Mouse (Mus musculus) lung, postnatal 14 days (tissue): Measurements from ENCODE around the gene Glod4.
A peak's percentile ranks its signal among the peaks of the same experiment; 100 is the strongest.

Experiments
- DNase-seq: peaks from one replicate; pipeline ENCODE4 v3.0.0; 2021

The Glod4 gene

DNA sequence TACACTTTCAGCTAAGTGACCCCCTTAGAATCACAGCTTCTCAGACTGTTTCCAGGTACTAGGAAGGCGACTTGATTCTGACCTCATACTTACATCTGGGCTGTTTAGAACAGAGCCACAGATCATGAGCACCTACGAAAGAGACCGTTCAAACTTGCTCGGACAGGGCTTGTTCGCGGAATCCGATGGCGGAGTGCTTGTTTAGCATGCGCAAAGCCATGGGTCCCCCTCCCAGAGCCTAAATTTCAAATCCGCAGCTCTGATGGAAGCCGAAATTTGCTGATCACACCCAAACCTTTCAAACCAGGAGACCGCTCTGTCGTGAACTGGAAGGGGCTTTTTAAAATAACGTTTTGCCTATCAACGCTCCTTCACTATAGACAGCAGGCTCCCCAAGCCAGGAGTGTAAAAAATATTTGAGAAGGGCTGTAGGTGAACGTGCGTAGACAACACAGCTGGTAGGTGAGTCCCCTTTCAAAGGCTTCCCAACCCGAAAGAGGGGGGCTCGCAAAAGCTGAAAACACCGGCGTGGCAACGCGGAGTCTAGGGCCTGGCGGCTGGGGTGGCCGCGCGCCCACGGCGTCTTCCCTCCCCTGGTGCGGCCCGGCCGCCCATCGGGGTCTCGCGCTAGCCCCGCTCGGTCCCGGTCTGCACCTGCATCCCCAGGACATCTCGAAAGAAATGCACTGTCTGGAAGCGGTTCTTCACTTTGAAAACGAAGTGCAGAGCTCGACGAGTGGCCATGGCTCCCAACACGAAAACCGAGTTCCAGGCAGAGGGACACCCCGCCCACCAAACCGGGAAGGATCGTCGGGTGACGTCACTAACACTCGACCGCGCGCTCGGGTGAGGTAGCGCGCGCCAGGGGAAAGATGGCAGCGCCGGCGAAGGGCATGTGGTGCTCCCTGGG is at the start of gene Glod4, which contains the start of gene Mrm3:
Glod4 (minus strand) TSS at position 825 of the 910 bp plus-strand sequence.
Mrm3 (plus strand) TSS at position 815 of the 910 bp plus-strand sequence.
- peak; percentile 94 for DNase-seq

DNA sequence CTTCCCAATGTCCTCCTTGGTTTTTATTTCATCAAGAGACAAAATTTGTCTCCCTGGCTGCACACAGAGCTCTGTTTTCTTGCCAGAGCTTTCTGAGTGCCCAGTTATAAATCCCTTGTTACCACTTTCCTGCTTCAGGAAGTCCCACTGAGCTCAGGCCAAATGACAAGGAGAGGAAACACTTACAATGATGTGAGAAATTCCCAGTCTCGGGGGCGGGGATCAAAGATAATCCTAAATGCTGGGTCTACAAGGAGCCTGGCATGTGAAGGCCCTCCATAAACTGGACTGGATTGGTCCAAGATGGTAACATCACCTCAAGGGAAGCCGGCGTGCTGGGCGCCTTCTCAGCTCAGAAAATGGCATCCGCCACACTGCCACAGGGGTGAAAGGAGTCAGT is 49.3 kb upstream of the Glod4 start:
- DNase-seq = peak; percentile 46

DNA sequence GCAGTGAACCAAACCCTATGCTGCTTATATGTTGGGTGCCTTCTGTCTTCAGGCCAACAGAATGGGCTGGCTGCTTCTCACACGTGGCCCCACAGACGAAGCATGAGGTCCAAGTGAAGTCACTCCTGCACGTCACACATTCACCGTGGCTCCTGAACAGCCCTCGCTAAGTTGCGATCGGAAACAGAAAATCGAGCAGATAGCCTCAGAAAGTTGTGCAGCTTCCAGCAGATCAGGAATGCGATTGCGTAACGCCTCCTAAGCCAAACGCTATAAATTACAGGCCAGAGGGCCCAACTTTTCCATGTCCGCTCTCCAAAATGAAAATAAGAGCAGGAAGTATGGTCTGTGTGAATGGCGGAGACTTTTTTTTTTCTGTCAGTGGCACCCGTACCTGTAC is 48.9 kb upstream of the Glod4 start:
- DNase-seq = peak; percentile 59

DNA sequence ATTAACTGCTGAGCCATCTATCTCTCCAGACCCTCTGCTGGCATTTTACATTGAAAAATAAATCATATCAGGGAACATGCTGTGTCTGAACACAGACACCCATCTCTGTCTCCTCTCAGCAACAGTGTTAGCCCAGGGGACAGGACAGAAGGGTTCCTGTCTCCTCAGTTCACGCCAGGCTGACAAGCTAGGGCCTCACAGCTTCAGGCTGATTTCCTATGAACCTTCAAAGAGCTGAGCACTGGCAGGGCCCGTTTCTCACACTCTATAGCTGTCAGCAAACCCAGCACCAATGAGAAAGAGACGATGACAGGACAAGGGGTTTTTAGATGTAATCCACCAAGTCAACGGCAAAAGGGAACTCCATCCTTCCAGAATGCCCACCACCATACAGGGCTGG is 48.4 kb upstream of the Glod4 start:
- no peak for DNase-seq

DNA sequence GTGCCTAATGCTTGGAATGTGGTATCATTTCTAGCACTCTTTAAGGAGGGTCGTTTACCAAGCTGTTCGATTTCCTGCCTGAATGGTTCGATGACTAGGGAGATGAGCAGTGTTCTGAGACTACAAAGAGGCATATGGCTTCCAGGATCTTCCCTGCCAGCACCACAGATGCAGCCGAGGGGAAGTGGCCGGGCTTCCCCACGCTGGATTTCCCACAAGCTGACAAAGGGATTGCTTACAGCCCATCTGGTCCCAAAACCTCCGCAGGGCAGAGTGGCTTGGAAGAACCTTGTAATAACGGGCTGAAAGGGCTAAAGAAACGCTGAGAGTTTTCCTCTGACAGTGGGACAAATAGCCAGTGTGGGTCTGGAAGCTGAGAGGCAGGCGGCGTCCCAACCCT is 46.8 kb upstream of the Glod4 start:
- no peak for DNase-seq

DNA sequence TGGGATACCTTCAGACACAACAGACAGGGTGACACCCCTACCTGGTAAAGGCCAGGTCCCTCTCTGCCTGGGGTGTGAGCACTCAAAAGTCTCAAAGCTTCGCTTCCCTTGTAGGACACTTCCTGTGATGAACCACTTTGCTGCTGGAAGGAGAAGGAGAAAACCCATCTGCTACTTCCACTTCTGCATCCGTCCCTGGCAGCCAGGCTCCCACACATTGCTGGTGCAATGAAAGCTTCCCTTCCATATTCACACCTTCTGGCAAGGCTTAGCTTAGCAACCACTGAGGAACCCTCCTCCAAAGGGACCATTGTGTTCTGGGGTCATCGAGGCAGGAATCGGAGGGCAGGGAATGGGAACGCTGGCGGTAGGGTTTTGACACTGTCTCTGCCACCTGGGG is 45.1 kb upstream of the Glod4 start:
- DNase-seq = no peak

DNA sequence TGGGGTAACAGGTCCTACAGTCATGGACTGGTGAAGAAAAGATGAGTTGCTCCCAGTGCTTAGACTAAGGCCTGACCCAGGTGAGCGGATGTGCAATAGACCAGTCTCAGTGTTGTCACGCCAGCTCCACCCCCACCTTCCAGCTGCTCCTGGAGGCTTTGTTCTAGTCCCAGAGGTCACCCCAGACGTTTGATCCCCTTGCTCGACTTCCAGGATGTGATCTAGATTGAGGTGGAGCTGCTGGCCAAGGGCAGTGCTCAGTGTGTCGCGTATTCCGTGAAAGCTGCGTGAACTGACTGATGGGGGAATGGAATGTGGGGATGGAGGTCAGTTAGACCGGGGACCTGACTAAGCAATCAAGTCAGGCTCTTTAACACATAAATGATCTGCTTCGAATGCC is 43.8 kb upstream of the Glod4 start:
- DNase-seq = no peak

DNA sequence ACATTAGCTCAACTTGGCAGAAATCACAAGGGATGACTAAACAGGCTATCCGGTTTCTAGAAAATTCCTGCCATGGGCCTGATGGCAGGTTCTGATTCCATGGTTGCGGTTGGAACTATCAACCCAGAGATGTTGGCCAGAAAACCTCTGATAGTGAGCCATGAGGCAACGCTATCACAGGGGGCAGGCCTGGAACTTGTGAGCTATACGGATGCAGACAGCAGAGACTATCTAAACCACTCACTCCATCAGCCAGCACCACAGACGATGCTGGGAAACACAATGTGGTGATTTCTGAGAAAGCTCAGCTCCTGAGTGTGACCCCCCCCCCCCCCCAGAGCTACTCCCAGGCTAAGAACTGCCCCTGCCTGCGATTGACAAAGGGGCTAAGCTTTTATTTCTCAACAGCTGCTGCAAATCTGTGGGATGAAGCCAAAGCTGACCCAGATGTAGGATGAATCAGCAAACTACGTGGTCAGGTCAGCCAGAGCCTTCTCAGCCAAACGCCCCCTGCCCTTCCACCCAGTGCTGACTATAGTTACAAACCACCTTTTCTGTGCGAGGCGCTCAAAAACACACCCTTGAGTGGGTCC is 43.1 kb upstream of the Glod4 start:
- no peak for DNase-seq

DNA sequence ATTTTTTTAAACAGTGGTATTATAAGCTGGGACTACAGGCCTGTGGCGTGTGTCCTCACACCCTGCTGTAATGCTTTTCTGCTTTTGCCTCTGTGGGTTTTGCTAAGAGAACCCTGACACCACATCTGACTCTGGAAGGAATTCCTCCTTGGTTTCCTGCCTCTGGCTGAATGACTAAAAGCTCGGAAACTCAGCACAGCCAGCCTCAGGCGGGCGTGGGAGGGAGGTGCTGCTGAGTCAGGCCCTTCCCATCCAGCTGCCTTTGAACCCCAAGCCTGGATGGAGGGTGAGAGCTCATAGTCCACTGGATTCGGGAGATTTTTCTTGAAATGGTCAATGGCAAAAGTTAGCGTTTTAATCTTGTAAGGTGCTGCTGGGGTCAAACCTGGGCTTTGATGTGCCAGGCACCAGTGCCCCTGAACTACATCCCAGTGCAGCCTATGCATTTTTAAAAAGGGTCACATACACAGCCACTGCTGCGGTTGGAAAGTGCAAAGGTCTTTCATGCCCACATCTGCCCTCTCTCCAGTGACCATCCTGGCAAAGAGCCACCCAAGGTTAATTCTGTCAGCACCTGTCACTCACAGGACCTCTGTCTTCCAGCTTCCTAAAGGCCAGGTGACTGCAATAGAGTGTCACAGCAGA is 42.0 kb upstream of the Glod4 start:
- DNase-seq = no peak

DNA sequence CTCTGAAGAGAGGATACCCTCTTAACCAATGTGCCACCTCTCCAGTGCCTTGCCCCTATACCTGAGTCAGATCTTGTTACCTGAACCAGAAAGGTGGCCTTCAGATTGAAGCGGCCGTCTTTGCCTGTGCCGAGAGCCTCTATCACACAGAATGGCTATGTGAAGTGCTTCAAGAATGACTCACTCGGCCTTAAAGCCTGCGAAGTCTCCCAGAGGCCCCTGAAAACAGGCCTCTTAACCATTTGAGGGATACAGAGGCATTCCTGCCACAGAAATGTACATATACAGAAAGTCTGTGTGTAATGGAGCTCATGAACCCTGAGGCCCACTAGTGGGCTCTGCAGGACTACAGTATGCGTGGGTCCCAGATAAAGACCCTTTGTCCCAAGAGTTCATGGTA is 40.3 kb upstream of the Glod4 start:
- no peak for DNase-seq

DNA sequence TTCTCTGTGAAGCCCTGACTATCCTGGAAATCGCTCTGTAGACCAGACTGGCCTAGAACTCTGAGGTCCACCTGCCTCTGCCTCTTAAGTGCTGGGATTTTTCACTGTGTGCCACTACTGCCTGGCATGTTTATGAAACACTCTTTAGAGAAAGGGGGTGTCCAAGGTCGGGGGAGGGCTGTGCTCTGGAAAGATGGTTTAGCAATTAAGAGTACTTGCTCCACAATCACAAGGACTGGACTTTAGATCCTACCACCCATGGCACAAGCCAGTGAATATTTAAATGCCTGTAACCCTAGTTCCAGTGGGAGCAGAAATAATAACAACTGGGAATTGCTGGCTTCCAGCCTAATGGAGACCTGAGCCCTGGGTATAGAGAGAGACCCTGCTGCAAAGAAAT is 36.4 kb upstream of the Glod4 start:
- DNase-seq = no peak

DNA sequence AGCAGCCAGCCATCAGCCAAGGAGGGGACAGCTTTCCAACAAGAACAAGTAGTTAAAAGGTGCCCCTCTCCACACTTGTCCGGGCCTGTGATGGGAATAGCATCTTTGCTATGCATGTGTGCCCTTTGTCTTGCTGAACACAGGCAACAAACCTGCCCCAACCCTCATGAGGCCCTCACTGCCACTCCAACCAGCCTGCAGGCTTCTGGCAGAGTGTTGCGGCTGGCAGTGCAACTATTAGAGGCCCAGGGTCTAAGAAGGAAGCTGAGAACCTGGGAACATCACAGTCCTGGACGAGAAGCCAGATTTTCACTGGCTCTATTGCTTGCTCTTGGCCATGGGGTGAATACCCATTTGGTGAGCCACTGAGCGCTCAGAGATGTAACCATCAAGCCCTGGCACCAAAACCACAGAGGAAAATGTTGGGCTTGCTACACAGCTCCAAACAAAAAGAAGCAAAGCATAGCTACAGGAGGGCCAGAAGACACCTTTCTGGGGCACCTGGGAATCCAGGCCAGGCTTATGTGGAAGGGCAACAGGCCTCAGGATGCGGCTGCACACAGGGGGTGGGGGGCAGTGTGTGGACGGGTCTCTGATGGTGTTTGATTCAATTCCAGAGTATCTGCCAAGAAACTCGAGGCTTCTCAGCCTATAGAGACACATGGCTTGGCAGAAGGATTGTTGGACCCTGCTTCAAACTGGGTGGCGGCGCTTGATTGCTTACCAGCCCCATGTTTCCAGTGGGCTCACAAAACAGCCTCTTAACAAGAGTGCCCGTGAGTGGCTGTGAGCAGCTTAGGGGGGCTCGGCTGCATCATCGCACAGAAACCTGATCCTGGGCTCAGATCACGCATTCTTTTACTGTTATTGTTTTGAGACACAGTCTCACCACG is 35.7 kb upstream of the Glod4 start:
- DNase-seq = no peak

DNA sequence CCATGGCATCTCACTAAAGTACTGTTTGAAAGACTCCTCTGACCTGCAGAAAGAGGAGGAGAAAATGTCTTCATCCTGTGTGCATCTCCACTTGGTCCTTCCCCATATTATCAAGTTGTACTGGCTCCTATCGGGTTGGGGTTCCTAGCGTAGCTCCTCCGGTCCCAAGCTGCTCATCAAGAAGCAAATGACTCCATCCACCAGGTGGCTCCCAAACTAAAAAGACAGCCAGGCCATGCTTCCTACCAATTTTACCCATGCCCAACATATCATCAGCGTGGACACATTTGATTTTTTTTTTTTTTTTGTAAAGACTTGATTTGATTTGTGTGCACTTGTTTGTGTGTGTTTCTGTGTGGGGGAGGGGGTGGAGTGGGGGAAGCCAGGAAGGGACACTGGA is 28.9 kb upstream of the Glod4 start:
- DNase-seq = peak; percentile 19

DNA sequence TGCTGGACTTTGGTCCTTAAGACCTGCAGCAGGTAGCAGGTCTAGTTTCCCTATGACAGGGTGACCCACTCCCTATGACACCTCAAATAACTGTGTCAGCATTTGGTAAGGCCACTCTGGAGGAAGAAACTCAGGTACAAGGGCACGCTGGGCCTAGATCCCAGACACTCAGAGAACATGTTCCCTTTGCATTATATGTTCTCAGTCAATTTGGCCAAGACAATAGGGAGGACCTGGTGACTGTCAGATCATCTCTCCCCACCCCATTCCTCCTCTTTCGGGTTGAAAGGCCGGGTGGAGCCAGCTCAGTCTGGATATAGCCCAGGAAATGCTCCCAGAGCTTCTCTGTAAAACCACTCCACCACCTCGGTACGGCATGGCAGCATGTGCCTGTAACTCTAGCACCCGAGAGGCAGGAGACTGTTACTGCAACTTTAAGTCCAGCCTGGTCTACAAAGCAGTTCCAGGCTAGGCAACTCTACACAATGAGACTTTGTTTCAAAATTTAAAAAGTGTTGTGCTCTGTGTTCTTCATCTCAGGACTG is 25.1 kb upstream of the Glod4 start:
- no peak for DNase-seq

DNA sequence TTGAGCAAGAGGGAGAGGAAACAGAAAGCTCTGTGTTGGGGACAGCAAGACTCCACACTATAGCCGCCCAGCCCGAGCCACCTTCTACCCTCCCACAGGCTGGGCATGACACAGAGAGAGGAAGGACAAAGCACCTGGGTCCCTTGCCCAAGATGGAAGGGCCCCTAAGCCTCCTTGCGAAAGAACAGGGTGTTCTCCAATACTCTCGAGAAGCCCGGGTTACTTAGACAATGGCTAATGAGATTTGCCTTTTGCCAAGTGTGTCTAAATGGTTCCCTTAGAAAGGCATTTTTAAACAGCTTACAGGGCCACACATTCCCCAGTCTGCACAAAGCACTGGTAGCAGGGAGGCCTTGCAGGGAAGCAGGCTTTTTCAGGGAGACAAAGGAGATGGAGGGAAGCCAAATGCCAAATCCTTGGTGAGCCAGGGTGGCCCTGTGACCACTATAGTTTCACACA is 24.5 kb upstream of the Glod4 start:
- no peak for DNase-seq

DNA sequence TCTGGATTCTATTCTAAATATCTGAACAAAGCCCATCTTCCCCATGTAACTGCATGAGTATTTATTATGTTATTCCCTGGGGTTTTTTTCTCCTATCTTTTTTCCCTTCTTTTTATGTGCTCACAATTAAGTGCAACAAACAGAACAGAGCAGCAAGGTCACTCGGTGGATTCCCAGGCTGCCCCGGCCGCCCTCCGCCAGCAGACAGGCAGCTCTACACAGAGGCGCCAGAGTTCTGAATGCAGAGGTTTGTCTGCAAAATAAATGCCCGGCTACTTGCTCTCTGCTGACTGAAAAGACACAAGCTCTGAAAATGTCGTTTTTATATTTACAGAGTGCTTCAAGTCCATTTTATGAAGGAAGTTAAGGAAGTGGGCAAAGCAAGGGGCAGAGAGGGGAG is 24.0 kb upstream of the Glod4 start:
- no peak for DNase-seq

DNA sequence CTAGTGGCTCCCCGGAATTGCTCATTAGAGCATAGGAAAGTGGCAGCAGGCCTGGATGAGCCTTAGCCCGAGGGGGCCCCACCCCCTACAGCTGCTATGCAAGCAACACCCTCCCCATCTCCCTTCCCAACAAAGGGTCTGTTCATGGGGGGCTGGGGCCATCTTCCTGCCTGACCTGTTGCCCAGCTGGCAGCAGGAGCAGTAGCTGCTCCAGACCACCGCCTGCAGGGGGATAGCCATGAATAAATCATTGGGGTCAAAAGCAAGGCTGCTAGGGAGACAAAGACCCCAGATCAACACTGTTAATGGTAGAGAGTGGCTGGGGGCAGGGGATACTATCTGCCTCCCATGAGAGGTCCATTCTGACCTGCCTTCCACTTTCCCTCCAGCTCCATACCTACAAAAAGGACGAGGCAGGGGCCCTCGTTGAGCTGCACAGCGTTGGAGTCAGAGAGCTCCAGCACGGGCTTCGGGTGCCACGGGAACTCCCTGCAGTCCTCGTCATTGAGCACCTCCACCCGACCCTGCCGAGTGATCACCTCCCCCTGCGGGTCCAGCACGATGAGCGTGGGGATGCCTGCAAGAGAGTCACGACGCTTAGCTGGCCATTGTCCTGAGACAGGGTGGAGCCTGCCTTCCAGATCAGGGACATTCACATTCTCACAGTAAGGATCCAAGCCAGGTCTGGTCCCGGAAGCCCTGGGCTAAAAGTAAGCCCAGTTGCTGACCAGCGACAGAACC is 19.3 kb upstream of the Glod4 start:
- DNase-seq = no peak

DNA sequence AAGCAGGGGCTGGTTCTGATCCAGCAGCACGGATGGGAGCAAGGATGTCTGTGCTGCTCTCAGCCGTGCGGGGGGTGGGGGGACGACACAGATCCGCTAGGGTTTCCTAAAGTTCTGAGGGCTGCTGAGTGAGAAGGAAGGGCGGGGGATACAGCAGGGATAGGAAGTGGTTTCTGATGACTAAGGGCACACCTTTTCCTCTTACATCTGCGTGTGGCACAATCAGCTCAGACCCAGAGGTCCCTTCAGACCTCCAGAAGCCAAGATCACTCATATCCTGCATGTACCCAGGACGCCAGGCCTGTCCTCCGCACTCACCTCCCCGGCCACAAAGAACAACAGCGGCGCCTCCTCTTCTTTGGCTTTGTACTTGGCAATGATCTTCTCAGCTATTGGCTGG is 17.7 kb upstream of the Glod4 start:
- DNase-seq = no peak

DNA sequence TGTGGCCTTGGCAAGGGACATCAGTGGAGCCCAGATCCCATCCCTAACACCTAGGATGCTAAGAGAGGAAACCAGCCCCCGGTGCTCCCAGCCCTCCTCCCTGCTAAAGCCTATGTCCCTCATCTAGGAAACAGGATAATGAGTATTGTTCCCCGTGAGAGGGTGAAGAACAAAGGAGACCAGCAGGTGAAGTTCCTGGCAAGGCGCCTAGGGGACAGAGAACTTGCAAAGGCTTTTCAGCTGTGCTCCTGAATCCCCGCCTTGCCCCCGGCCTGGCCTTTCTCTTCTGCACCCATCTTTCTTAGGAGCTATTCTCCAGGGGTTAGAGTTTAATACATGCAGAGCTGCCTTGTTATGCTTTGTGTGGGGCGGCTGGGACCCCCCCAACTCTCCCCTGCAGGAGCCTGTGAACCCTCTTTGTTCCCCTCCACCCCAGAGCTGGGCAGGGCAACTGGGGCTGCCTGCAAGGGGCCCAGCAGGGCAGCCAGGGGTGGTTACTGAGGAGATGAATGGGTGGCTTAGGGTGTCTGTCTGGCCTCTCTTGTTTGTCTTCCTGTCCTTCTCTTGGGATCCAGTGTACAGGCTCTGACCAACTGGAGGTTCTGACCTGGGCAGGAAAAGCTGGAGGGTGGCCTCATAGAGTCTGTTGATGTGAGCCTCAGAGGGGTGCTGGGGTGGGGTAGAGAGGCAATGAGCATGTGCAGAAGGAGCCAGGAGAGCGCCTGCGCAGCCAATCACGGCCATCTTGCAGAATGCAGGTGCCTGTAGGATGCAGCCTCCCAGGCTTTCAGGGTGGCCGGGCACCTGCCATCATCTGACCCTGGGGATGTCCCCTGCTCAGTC is 16.9 kb upstream of the Glod4 start:
- no peak for DNase-seq

DNA sequence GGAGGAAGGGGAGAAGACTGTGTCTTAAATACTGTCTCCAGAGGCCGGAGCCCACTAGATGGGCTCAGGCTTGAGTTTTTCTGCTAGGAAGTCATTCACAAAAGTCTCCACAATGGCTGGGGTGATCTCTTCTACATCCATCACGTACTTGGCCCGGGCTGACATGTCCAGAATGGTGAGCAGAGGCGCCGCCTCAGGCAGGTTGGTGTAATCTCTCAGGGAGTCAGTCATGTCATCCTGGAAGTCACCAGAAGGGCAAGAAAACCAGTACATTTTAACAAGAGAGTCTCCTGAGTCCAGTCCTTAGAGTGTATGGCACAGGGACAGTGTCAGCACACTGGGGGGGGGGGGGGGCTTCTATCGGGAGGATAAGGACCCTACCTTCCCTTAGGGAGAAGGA is 15.0 kb upstream of the Glod4 start:
- DNase-seq = no peak

DNA sequence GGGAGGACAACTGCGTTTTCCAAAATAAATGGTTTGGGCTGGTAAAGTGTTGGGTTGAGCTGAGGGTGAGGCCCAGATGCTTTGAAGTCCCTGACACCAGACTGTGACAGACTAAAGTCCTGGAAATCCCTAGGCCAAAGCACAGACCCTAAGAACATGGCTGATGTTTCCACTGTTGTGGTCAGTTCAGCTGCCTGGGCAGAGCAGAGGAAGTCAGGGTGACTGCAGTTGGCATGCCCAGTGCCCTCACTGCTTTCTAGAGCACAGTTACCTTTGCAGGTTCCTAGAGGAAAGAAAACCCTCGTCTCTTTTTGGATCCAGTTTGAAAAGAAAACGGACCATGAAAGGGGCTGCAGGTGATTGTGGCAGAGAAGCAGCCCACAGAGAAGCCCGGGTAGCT is 13.9 kb upstream of the Glod4 start:
- DNase-seq = no peak
